Mouse (Mus musculus) intestine, postnatal 0 days (tissue): ENCODE results near the gene Robo1. TPM values are rescaled to one million over a fixed set of nuclear protein-coding genes. Genes with fewer than 3 reads are reported as not detected.

ENCODE experiments used
- ATAC-seq: fragments of 200-750 bp; cut with Nextera tagmentation; 2 replicates; pipeline ENCODE4 v1.8.0; 2017; ENCODE audit warnings: mild to moderate bottlenecking, moderate TSS enrichment, moderate library complexity
- H3K27ac ChIP-seq: fragments of 300-500 bp; sonication (generic); 2 replicates; pipeline ENCODE4 v1.5.1; 2014; ENCODE audit warnings: mild to moderate bottlenecking, low read depth, low read length, moderate library complexity
- H3K27me3 ChIP-seq: fragments of 300-500 bp; sonication (generic); replicated peaks from 2 replicates; pipeline ENCODE4 v1.6.1; 2014; ENCODE audit warnings: low read length, mixed read lengths; ENCODE audit not compliant: control insufficient read depth, insufficient read depth
- H3K36me3 ChIP-seq: fragments of 300-500 bp; sonication (generic); 2 replicates; pipeline ENCODE4 v1.6.1; 2014; ENCODE audit warnings: mild to moderate bottlenecking, moderate library complexity; ENCODE audit not compliant: control insufficient read depth, insufficient read depth
- H3K4me1 ChIP-seq: fragments of 300-500 bp; sonication (generic); replicated peaks from 2 replicates; pipeline ENCODE4 v1.6.1; 2014; ENCODE audit warnings: antibody characterized with exemption, low read length, mixed read lengths; ENCODE audit not compliant: control insufficient read depth, insufficient read depth
- H3K4me2 ChIP-seq: fragments of 300-500 bp; sonication (generic); replicated peaks from 2 replicates; pipeline ENCODE4 v1.6.1; 2014; ENCODE audit warnings: low read depth, mild to moderate bottlenecking, moderate library complexity
- H3K4me3 ChIP-seq: fragments of 300-500 bp; sonication (generic); 2 replicates; pipeline ENCODE4 v1.5.1; 2014; ENCODE audit warnings: low read depth, low read length
- H3K9ac ChIP-seq: fragments of 300-500 bp; sonication (generic); 2 replicates; pipeline ENCODE4 v1.6.1; 2014; ENCODE audit warnings: mild to moderate bottlenecking, low read depth, low read length
- H3K9me3 ChIP-seq: fragments of 300-500 bp; sonication (generic); 2 replicates; pipeline ENCODE4 v1.6.1; 2016; ENCODE audit warnings: mixed run types; ENCODE audit not compliant: control insufficient read depth
- CTCF ChIP-seq: sonication (generic); IDR thresholded peaks from 2 replicates; pipeline ENCODE4 v1.5.1; 2016; ENCODE audit warnings: low read depth, mild to moderate bottlenecking, control low read depth, antibody characterized with exemption, moderate library complexity
- WGBS: fragments of 180-500 bp; shearing (Covaris S2); extraction: QIAGEN DNeasy Blood & Tissue Kit; methylation state at CpG from one replicate; pipeline ENCODE4 v1.1.7; 2014; 5-methylcytosine and 5-hydroxymethylcytosine counted together
- polyA plus RNA-seq: library from polyadenylated mRNA; unstranded; fragments of >200 nt; fragmentation: Nextera tagmentation; extraction: Ambion mirVana; gene quantifications from 2 replicates; pipeline ENCODE4 v1.2.1, GENCODE M21; 2015

The Robo1 gene
- polyA plus RNA-seq, 1 experiment from 2014 or later: 2.7 TPM

DNA sequence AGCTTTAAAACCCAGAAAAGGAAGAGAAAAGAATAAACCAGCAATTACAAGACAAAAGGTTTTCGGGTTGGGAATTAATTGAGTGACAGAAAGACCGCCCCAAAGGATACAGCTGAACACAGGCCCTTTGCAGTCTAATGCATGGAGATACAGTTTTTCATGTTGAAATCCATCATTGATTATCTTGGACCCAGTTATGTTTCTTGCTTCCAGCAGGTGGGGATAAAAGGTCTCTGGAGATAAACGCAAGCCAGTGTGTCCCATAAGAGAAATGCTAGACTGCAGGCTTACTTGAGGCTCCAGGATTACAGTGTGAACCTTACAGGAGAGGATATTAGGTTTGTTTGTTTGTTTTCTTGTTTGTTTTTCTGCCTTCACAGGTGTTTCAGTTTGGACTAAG, 383.8 kb downstream of the Robo1 start:
- 60% methylated on average over 3 of the region's 3 CpGs for WGBS
- no peaks in the 10 kb centered on the region for H3K9me3 ChIP-seq
- no peak overlapping the region for H3K9ac ChIP-seq
- H3K36me3 ChIP-seq: no peaks in the 10 kb centered on the region
- no peak overlapping the region for H3K4me3 ChIP-seq
- no peaks in the 10 kb centered on the region for H3K4me1 ChIP-seq
- ATAC-seq: no peak
- H3K27ac ChIP-seq: no peak overlapping the region
- TF ChIP-seq CTCF: peak; percentile 64
- H3K4me2 ChIP-seq: no peak overlapping the region
- no peaks in the 10 kb centered on the region for H3K27me3 ChIP-seq

DNA sequence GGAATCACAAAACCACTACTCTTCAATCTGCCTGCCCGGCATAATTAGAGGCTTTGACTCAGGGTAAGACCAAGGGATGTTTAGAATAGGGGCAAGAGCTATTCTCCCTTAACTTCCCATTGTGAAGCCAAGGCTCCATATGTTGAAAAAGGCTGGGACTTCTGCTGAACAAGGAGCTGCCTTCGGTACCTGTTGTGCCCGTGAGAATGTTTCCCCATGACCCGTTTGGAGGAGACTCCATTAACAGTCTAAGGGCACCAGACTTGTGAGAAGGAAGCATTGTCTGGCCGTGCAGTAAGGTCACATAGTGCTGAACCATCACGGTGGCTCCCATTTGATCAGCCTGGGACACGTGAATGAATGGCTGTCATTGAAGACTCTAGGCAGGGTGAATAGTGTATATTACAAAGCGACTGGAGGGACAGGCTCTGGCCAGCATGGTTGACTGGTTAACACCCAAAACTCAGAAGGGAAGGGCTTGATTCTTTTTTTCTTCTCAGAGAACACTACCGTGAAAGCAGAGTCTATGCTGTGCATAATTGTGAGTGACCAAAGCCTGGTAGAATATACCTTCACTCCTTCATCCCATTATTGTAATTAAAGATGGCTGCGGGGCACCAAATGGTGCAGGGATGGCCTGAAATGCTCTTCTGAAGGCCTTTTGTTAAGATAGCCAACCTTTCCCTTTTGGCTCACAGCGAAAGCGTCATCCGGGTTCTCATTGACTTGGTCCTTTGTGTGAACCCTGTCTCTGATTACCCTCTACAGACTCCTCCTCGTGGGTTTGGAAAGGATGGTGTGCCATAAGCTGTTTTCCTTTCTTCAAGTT, 385.6 kb downstream of the Robo1 start:
- no peak overlapping the region for H3K27ac ChIP-seq
- H3K9me3 ChIP-seq: no peaks in the 10 kb centered on the region
- 83% methylated on average over 14 of the region's 14 CpGs for WGBS
- H3K4me2 ChIP-seq: no peak overlapping the region
- H3K27me3 ChIP-seq: no peaks in the 10 kb centered on the region
- H3K9ac ChIP-seq: no peak overlapping the region
- H3K4me1 ChIP-seq: no peaks in the 10 kb centered on the region
- TF ChIP-seq CTCF: no peak
- ATAC-seq: no peak
- no peaks in the 10 kb centered on the region for H3K36me3 ChIP-seq
- H3K4me3 ChIP-seq: no peak overlapping the region

DNA sequence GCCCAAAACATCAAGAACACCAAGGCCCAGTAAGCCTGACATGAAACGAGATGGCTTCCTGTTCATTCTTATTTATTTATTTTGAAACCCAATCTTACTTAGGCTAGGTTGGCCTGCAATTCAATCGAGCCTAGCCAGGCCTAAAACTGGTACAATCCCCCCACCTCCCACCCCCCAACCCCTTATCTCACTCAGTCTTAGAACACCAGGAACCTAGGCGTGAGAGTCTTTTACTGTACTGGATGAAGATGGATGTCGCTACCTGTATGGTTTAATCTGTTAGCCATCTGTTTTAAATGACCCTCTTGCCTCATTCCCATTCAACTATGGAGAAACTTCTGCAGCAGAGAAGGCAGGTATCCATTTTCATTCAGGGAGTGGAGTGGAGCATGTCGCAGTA, 386.7 kb downstream of the Robo1 start:
- H3K4me3 ChIP-seq: no peak overlapping the region
- H3K9ac ChIP-seq: no peak overlapping the region
- no peaks in the 10 kb centered on the region for H3K27me3 ChIP-seq
- TF ChIP-seq CTCF: no peak
- ATAC-seq: no peak
- H3K9me3 ChIP-seq: no peaks in the 10 kb centered on the region
- H3K4me2 ChIP-seq: no peak overlapping the region
- no peaks in the 10 kb centered on the region for H3K4me1 ChIP-seq
- H3K36me3 ChIP-seq: no peaks in the 10 kb centered on the region
- 77% methylated on average over 5 of the region's 5 CpGs for WGBS
- no peak overlapping the region for H3K27ac ChIP-seq

DNA sequence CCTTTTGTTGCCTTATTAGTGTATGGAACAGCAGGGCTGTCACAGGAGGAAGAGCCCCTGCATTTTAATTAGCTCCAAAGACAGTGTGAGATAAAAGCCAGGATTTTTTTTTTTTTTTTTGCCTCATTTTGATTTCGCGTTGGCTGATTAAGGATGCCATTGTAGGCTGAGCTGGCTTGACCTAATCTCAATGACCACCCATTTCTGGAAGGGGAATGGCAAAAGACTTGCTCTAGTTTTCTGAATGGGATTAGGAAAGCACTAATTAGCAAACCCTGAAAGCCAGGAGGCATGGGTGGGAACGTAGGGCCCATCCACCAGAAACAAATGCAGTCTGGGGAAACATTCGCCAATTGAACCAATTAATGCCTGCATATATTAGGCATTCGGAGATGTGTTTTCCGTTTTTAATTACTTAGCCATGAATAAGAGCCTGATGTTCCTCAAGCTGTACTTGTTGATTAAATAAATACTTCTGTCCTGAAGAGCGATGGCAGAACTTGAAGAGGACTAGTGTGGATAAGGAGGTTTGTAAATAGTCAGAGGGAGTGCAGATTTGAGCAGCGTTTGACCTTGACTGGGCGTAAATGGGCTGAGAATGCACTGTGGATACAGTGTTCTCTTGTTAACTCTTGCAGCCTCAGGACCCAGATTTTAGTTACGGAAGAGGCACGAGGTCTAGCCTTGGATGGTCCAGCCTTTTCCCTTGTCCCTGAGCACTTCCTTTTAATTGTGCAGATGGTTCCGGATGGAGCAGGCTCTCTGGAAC, 391.3 kb downstream of the Robo1 start:
- Histone ChIP-seq H3K4me1 (no peaks in the 10 kb centered on the region), H3K9me3 (no peaks in the 10 kb centered on the region), H3K9ac (no peak overlapping the region), H3K4me2 (no peak overlapping the region), H3K4me3 (no peak overlapping the region), H3K27me3 (no peaks in the 10 kb centered on the region), H3K27ac (no peak overlapping the region), H3K36me3 (no peaks in the 10 kb centered on the region)
- ATAC-seq: no peak
- TF ChIP-seq CTCF: no peak
- WGBS: 60% methylated on average over 12 of the region's 12 CpGs

DNA sequence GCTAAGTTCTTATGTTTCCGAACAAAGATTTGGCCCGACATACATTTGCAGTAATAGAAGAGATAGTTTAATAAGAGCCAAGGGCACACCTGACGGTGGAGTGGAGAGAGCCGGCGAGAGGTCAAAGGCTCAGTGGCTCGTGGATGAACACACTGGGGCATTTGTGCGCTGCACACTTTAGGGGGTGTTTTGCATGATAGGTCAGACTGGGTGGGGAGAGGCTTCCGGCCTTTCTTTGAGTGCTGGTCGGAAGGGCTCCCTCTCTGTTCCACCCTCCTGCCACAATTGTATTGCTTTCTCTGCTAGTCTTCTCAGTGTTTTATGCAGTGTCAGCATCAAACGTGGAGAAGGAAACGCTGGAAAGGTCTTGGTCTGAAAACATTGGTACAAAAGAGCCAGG, 392.2 kb downstream of the Robo1 start:
- ATAC-seq: no peak
- no peaks in the 10 kb centered on the region for H3K9me3 ChIP-seq
- no peak overlapping the region for H3K4me3 ChIP-seq
- no peaks in the 10 kb centered on the region for H3K36me3 ChIP-seq
- WGBS: 93% methylated on average over 11 of the region's 11 CpGs
- H3K4me1 ChIP-seq: no peaks in the 10 kb centered on the region
- H3K27ac ChIP-seq: no peak overlapping the region
- H3K4me2 ChIP-seq: no peak overlapping the region
- H3K27me3 ChIP-seq: no peaks in the 10 kb centered on the region
- H3K9ac ChIP-seq: no peak overlapping the region
- TF ChIP-seq CTCF: no peak

DNA sequence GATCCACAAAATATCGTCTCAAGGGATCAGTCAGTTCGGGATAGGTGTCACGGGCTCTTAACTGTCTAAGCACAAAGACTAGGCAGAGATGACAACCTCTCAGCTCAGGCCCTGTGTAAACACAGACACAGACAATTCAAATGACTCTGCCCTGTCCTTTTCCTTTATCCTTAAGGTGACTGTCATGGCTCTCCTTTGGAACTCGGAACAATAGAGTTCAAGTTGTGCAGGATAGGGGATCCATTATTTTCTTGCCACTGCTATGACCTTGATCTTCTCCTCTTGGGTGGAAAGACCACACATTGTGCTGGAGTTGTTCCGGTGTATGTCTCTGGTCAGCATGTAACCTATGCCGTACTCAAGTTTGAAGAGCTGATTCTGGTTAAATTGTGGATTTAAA, 395.4 kb downstream of the Robo1 start:
- Histone ChIP-seq H3K9ac (no peak overlapping the region), H3K36me3 (no peaks in the 10 kb centered on the region), H3K27me3 (no peaks in the 10 kb centered on the region), H3K4me1 (no peaks in the 10 kb centered on the region), H3K27ac (no peak overlapping the region), H3K9me3 (no peaks in the 10 kb centered on the region), H3K4me3 (no peak overlapping the region), H3K4me2 (no peak overlapping the region)
- TF ChIP-seq CTCF: no peak
- WGBS: 84% methylated on average over 6 of the region's 6 CpGs
- ATAC-seq: no peak
